Mouse (Mus musculus): ENCODE results near the gene Rcan2. TPM values are rescaled to one million over a fixed set of nuclear protein-coding genes. Genes with fewer than 3 reads are reported as not detected.

The Rcan2 gene
- polyA plus RNA-seq, 1 experiment from 2014 or later, result 24.5 TPM

- Histone ChIP-seq H3K4me1 (no peaks in the 10 kb centered on the region), H3K27ac (no peak overlapping the region), H3K9ac (no peak overlapping the region), H3K36me3 (ENCODE audit: poor library complexity, severe bottlenecking) (no peaks in the 10 kb centered on the region), H3K4me3 (no peak overlapping the region), H3K27me3 (no peaks in the 10 kb centered on the region), H3K9me3 (replicated peaks) (no peaks in the 10 kb centered on the region), H3K4me2 (no peak overlapping the region)
- WGBS, result 96% methylated on average over 6 of the region's 6 CpGs
- no peak for ATAC-seq
These were observed 196.9 kb downstream of the Rcan2 start for GRCm38 (mm10) chr17:43998095-43998494.

- Histone ChIP-seq H3K4me1 (no peaks in the 10 kb centered on the region), H3K27me3 (no peaks in the 10 kb centered on the region), H3K9me3 (replicated peaks) (no peaks in the 10 kb centered on the region), H3K9ac (no peak overlapping the region), H3K4me3 (no peak overlapping the region), H3K4me2 (no peak overlapping the region), H3K36me3 (ENCODE audit: poor library complexity, severe bottlenecking) (no peaks in the 10 kb centered on the region), H3K27ac (no peak overlapping the region)
- no peak for ATAC-seq
- whole genome bisulfite sequencing, result 88% methylated on average over 2 of the region's 2 CpGs
These were observed 203.2 kb downstream of the Rcan2 start for GRCm38 (mm10) chr17:44004401-44004800.

- Histone ChIP-seq H3K4me2 (no peak overlapping the region), H3K4me1 (no peaks in the 10 kb centered on the region), H3K27ac (no peak overlapping the region), H3K27me3 (no peaks in the 10 kb centered on the region), H3K9ac (no peak overlapping the region), H3K4me3 (no peak overlapping the region), H3K36me3 (ENCODE audit: poor library complexity, severe bottlenecking) (no peaks in the 10 kb centered on the region), H3K9me3 (replicated peaks) (no peaks in the 10 kb centered on the region)
- ATAC-seq, result no peak
- WGBS, result 94% methylated on average over 2 of the region's 2 CpGs
These were observed 206.3 kb downstream of the Rcan2 start for GRCm38 (mm10) chr17:44007411-44007810.

GRCm38 (mm10) chr17:44011917-44012316, 210.8 kb downstream of the Rcan2 start:
- H3K4me3 ChIP-seq, result no peak overlapping the region
- H3K9ac ChIP-seq, result no peak overlapping the region
- H3K27ac ChIP-seq, result no peak overlapping the region
- no peak overlapping the region for H3K4me2 ChIP-seq
- WGBS, result 77% methylated on average over 4 of the region's 4 CpGs
- no peaks in the 10 kb centered on the region for H3K9me3 ChIP-seq (replicated peaks)
- no peak for ATAC-seq
- no peaks in the 10 kb centered on the region for H3K36me3 ChIP-seq (ENCODE audit: poor library complexity, severe bottlenecking)
- no peaks in the 10 kb centered on the region for H3K27me3 ChIP-seq
- no peaks in the 10 kb centered on the region for H3K4me1 ChIP-seq

GRCm38 (mm10) chr17:44013756-44014510, 212.8 kb downstream of the Rcan2 start:
- Histone ChIP-seq H3K4me3 (no peak overlapping the region), H3K4me2 (no peak overlapping the region), H3K9ac (no peak overlapping the region), H3K36me3 (ENCODE audit: poor library complexity, severe bottlenecking) (no peaks in the 10 kb centered on the region), H3K4me1 (no peaks in the 10 kb centered on the region), H3K27ac (no peak overlapping the region), H3K9me3 (replicated peaks) (no peaks in the 10 kb centered on the region), H3K27me3 (no peaks in the 10 kb centered on the region)
- 73% methylated on average over 4 of the region's 4 CpGs for WGBS
- ATAC-seq, result no peak

- Histone ChIP-seq H3K4me1 (no peaks in the 10 kb centered on the region), H3K4me2 (no peak overlapping the region), H3K27ac (no peak overlapping the region), H3K9me3 (replicated peaks) (no peaks in the 10 kb centered on the region), H3K4me3 (no peak overlapping the region), H3K36me3 (ENCODE audit: poor library complexity, severe bottlenecking) (no peaks in the 10 kb centered on the region), H3K9ac (no peak overlapping the region), H3K27me3 (no peaks in the 10 kb centered on the region)
- ATAC-seq, result no peak
- WGBS, result 93% methylated on average over 5 of the region's 5 CpGs
These were observed 215.2 kb downstream of the Rcan2 start for GRCm38 (mm10) chr17:44016314-44016713.

- no peak for ATAC-seq
- no peak overlapping the region for H3K9ac ChIP-seq
- WGBS, result 84% methylated on average over 6 of the region's 6 CpGs
- no peaks in the 10 kb centered on the region for H3K36me3 ChIP-seq (ENCODE audit: poor library complexity, severe bottlenecking)
- no peaks in the 10 kb centered on the region for H3K27me3 ChIP-seq
- no peaks in the 10 kb centered on the region for H3K9me3 ChIP-seq (replicated peaks)
- no peak overlapping the region for H3K4me2 ChIP-seq
- peaks cover 3% of the 10 kb centered on the region for H3K4me1 ChIP-seq
- H3K4me3 ChIP-seq, result no peak overlapping the region
- no peak overlapping the region for H3K27ac ChIP-seq
These were observed 219.6 kb downstream of the Rcan2 start for GRCm38 (mm10) chr17:44020707-44021220.

- H3K36me3 ChIP-seq (ENCODE audit: poor library complexity, severe bottlenecking), result no peaks in the 10 kb centered on the region
- no peak overlapping the region for H3K9ac ChIP-seq
- 81% methylated on average over 2 of the region's 2 CpGs for WGBS
- no peak overlapping the region for H3K27ac ChIP-seq
- H3K4me1 ChIP-seq, result peaks cover 15% of the 10 kb centered on the region
- no peaks in the 10 kb centered on the region for H3K27me3 ChIP-seq
- no peak for ATAC-seq
- H3K4me2 ChIP-seq, result no peak overlapping the region
- no peaks in the 10 kb centered on the region for H3K9me3 ChIP-seq (replicated peaks)
- H3K4me3 ChIP-seq, result no peak overlapping the region
These were observed 222.7 kb downstream of the Rcan2 start for GRCm38 (mm10) chr17:44023842-44024241.

GRCm38 (mm10) chr17:44025011-44025410, 223.9 kb downstream of the Rcan2 start:
- Histone ChIP-seq H3K9me3 (replicated peaks) (no peaks in the 10 kb centered on the region), H3K4me2 (no peak overlapping the region), H3K9ac (no peak overlapping the region), H3K27me3 (no peaks in the 10 kb centered on the region), H3K4me1 (peaks cover 15% of the 10 kb centered on the region), H3K4me3 (no peak overlapping the region), H3K36me3 (ENCODE audit: poor library complexity, severe bottlenecking) (no peaks in the 10 kb centered on the region), H3K27ac (no peak overlapping the region)
- WGBS, result 85% methylated on average over 2 of the region's 2 CpGs
- ATAC-seq, result no peak

- WGBS, result 8% methylated on average over 6 of the region's 6 CpGs
- H3K9ac ChIP-seq, result no peak overlapping the region
- ATAC-seq, result peak; percentile 56
These were observed 224.8 kb downstream of the Rcan2 start for GRCm38 (mm10) chr17:44025935-44026334.

GRCm38 (mm10) chr17:44026378-44026777, 225.2 kb downstream of the Rcan2 start:
- WGBS, result 5% methylated on average over 5 of the region's 5 CpGs

More at GRCm38 (mm10) chr17:44025935-44026334, 224.8 kb downstream of the Rcan2 start:
- no peak overlapping the region for H3K4me3 ChIP-seq
- peak overlapping the region; percentile 82 for H3K27ac ChIP-seq
- H3K4me1 ChIP-seq, result peaks cover 20% of the 10 kb centered on the region
- no peaks in the 10 kb centered on the region for H3K36me3 ChIP-seq (ENCODE audit: poor library complexity, severe bottlenecking)
- H3K9me3 ChIP-seq (replicated peaks), result no peaks in the 10 kb centered on the region
- peak overlapping the region; percentile 36 for H3K4me2 ChIP-seq
- H3K27me3 ChIP-seq, result no peaks in the 10 kb centered on the region

GRCm38 (mm10) chr17:44026786-44027185, 225.6 kb downstream of the Rcan2 start:
- Histone ChIP-seq H3K9me3 (replicated peaks) (no peaks in the 10 kb centered on the region), H3K4me3 (no peak overlapping the region), H3K27me3 (no peaks in the 10 kb centered on the region), H3K36me3 (ENCODE audit: poor library complexity, severe bottlenecking) (no peaks in the 10 kb centered on the region), H3K4me2 (peak overlapping the region; percentile 36), H3K4me1 (peaks cover 26% of the 10 kb centered on the region), H3K27ac (peak overlapping the region; percentile 82), H3K9ac (no peak overlapping the region)
- ATAC-seq, result peak; percentile 48

More at GRCm38 (mm10) chr17:44026378-44026777, 225.2 kb downstream of the Rcan2 start:
- ATAC-seq, result peak; percentile 81
- Histone ChIP-seq H3K9me3 (replicated peaks) (no peaks in the 10 kb centered on the region), H3K4me1 (peaks cover 24% of the 10 kb centered on the region), H3K27me3 (no peaks in the 10 kb centered on the region), H3K4me2 (peak overlapping the region; percentile 36), H3K4me3 (no peak overlapping the region), H3K9ac (no peak overlapping the region), H3K36me3 (ENCODE audit: poor library complexity, severe bottlenecking) (no peaks in the 10 kb centered on the region), H3K27ac (peak overlapping the region; percentile 82)

GRCm38 (mm10) chr17:44027311-44027710, 226.2 kb downstream of the Rcan2 start:
- ATAC-seq, result no peak
- Histone ChIP-seq H3K9me3 (replicated peaks) (no peaks in the 10 kb centered on the region), H3K27me3 (no peaks in the 10 kb centered on the region), H3K9ac (no peak overlapping the region), H3K27ac (no peak overlapping the region; the same call in 1 of the 2 replicates), H3K4me3 (no peak overlapping the region), H3K4me2 (no peak overlapping the region), H3K4me1 (peaks cover 26% of the 10 kb centered on the region), H3K36me3 (ENCODE audit: poor library complexity, severe bottlenecking) (no peaks in the 10 kb centered on the region)
- WGBS, result 91% methylated on average over 9 of the region's 9 CpGs
